Mouse (Mus musculus) Muller cell, postnatal 12 days (primary cell): ENCODE results near the gene Comt.

ENCODE experiments used
- DNase-seq: peaks from one replicate; pipeline ENCODE4 v3.0.0-alpha.2; 2015; ENCODE audit errors: inconsistent ontology term

Comt gene

GRCm38 (mm10) chr16:18357977-18358376 is 68.7 kb downstream of the Comt start:
- no peak for DNase-seq

- DNase-seq, result peak; percentile 64
These were observed 69.7 kb downstream of the Comt start for GRCm38 (mm10) chr16:18356961-18357360.
